Mouse (Mus musculus) kidney, postnatal 0 days (tissue): ENCODE results near the gene Nkx2-9. TPM values are rescaled to one million over a fixed set of nuclear protein-coding genes. Genes with fewer than 3 reads are reported as not detected.

Experiments
- ATAC-seq: fragments of 200-750 bp; cut with Nextera tagmentation; replicated peaks from 2 replicates; pipeline ENCODE4 v1.8.0; 2017; ENCODE audit warnings: low read depth, moderate number of reproducible peaks, moderate TSS enrichment, moderate library complexity; ENCODE audit not compliant: low FRiP score
- DNase-seq: peaks from one replicate; pipeline ENCODE4 v3.0.0-alpha.2; 2016; ENCODE audit warnings: low spot score
- H3K27ac ChIP-seq: fragments of 300-500 bp; sonication (generic); 2 replicates; pipeline ENCODE4 v1.5.1; 2014; ENCODE audit warnings: mild to moderate bottlenecking
- H3K27me3 ChIP-seq: fragments of 300-500 bp; sonication (generic); 2 replicates; pipeline ENCODE4 v1.6.1; 2014; ENCODE audit warnings: low read length, mixed read lengths; ENCODE audit not compliant: insufficient read depth
- H3K36me3 ChIP-seq: fragments of 300-500 bp; sonication (generic); 2 replicates; pipeline ENCODE4 v1.6.1; 2014; ENCODE audit warnings: low read length, mixed read lengths; ENCODE audit not compliant: insufficient read depth
- H3K4me1 ChIP-seq: fragments of 300-500 bp; sonication (generic); replicated peaks from 2 replicates; pipeline ENCODE4 v1.6.1; 2014; ENCODE audit warnings: antibody characterized with exemption, low read length, mixed read lengths; ENCODE audit not compliant: insufficient read depth
- H3K4me2 ChIP-seq: fragments of 300-500 bp; sonication (generic); 2 replicates; pipeline ENCODE4 v1.6.1; 2014; ENCODE audit warnings: mild to moderate bottlenecking, low read length, moderate library complexity, mixed read lengths
- H3K4me3 ChIP-seq: fragments of 300-500 bp; sonication (generic); replicated peaks from 2 replicates; pipeline ENCODE4 v1.5.1; 2014; ENCODE audit warnings: low read depth, low read length
- H3K9ac ChIP-seq: fragments of 300-500 bp; sonication (generic); 2 replicates; pipeline ENCODE4 v1.6.1; 2014; ENCODE audit warnings: low read depth, low read length
- H3K9me3 ChIP-seq: fragments of 300-500 bp; sonication (generic); replicated peaks from 2 replicates; pipeline ENCODE4 v1.6.1; 2016; ENCODE audit warnings: low read length, inconsistent platforms, mixed read lengths
- CTCF ChIP-seq: IDR thresholded peaks from 2 replicates; pipeline ENCODE4 v1.5.1; 2016; ENCODE audit warnings: antibody characterized with exemption, low read depth, mild to moderate bottlenecking, moderate library complexity
- WGBS: fragments of 180-500 bp; shearing (Covaris S2); extraction: QIAGEN DNeasy Blood & Tissue Kit; methylation state at CpG from one replicate; pipeline ENCODE4 v1.1.7; 2014; 5-methylcytosine and 5-hydroxymethylcytosine counted together
- polyA plus RNA-seq: library from polyadenylated mRNA; unstranded; fragments of >200 nt; fragmentation: Nextera tagmentation; extraction: Ambion mirVana; gene quantifications from 2 replicates; pipeline ENCODE4 v1.2.1, GENCODE M21; 2015

The Nkx2-9 gene
- polyA plus RNA-seq, 1 experiment from 2014 or later: not detected

GRCm38 (mm10) chr12:56613916-56614510 lies 929 bp upstream of the Nkx2-9 start:
- peaks cover 80% of the 10 kb centered on the region for H3K27me3 ChIP-seq
- no peak for TF ChIP-seq CTCF
- H3K4me1 ChIP-seq: no peaks in the 10 kb centered on the region
- DNase-seq: no peak
- no peak overlapping the region for H3K27ac ChIP-seq
- H3K9me3 ChIP-seq: no peaks in the 10 kb centered on the region
- no peaks in the 10 kb centered on the region for H3K36me3 ChIP-seq
- no peak overlapping the region for H3K4me3 ChIP-seq
- H3K9ac ChIP-seq: no peak overlapping the region
- ATAC-seq: no peak
- WGBS: 5% methylated on average over 14 of the region's 14 CpGs
- H3K4me2 ChIP-seq: no peak overlapping the region

- 0% methylated on average over 6 of the region's 6 CpGs for WGBS
- H3K4me3 ChIP-seq: peak overlapping the region; percentile 1; the same call in 1 of the 2 replicates
- no peak overlapping the region for H3K9ac ChIP-seq
- TF ChIP-seq CTCF: no peak
- DNase-seq: no peak
- ATAC-seq: no peak
- no peaks in the 10 kb centered on the region for H3K36me3 ChIP-seq
- H3K9me3 ChIP-seq: no peaks in the 10 kb centered on the region
- no peaks in the 10 kb centered on the region for H3K4me1 ChIP-seq
- H3K27ac ChIP-seq: no peak overlapping the region
- peaks cover 75% of the 10 kb centered on the region for H3K27me3 ChIP-seq
- peak overlapping the region; percentile 40 for H3K4me2 ChIP-seq
Measured at GRCm38 (mm10) chr12:56613438-56613830, 350 bp upstream of the Nkx2-9 start.

- Histone ChIP-seq H3K4me2 (peak overlapping the region; percentile 47), H3K9ac (no peak overlapping the region), H3K9me3 (no peaks in the 10 kb centered on the region), H3K36me3 (no peaks in the 10 kb centered on the region), H3K4me3 (peak overlapping the region; percentile 21; the same call in 1 of the 2 replicates), H3K27me3 (peaks cover 67% of the 10 kb centered on the region), H3K4me1 (no peaks in the 10 kb centered on the region), H3K27ac (no peak overlapping the region)
- no peak for TF ChIP-seq CTCF
- DNase-seq (no peak), ATAC-seq (no peak)
- 2% methylated on average over 10 of the region's 10 CpGs for WGBS
Measured at GRCm38 (mm10) chr12:56612349-56612735, 742 bp downstream of the Nkx2-9 start.

- no peaks in the 10 kb centered on the region for H3K36me3 ChIP-seq
- no peak overlapping the region for H3K27ac ChIP-seq
- peak; percentile 3; the same call in 1 of the 2 replicates for TF ChIP-seq CTCF
- ATAC-seq (peak; percentile 43; the same call in 1 of the 2 replicates), DNase-seq (peak; percentile 28)
- no peak overlapping the region for H3K9ac ChIP-seq
- H3K27me3 ChIP-seq: peaks cover 67% of the 10 kb centered on the region
- peak overlapping the region; percentile 21 for H3K4me3 ChIP-seq
- H3K4me1 ChIP-seq: no peaks in the 10 kb centered on the region
- H3K9me3 ChIP-seq: no peaks in the 10 kb centered on the region
- H3K4me2 ChIP-seq: peak overlapping the region; percentile 47
- WGBS: under 1% methylated on average over 54 of the region's 57 CpGs
Measured at GRCm38 (mm10) chr12:56611504-56612348, 1.4 kb downstream of the Nkx2-9 start.

- no peak for TF ChIP-seq CTCF
- Histone ChIP-seq H3K9me3 (no peaks in the 10 kb centered on the region), H3K27ac (no peak overlapping the region), H3K4me2 (no peak overlapping the region), H3K9ac (no peak overlapping the region), H3K4me3 (no peak overlapping the region), H3K4me1 (no peaks in the 10 kb centered on the region), H3K27me3 (peaks cover 64% of the 10 kb centered on the region), H3K36me3 (no peaks in the 10 kb centered on the region)
- no peak for DNase-seq
- 6% methylated on average over 6 of the region's 6 CpGs for WGBS
- no peak for ATAC-seq
Measured at GRCm38 (mm10) chr12:56610851-56611250, 2.2 kb downstream of the Nkx2-9 start.

GRCm38 (mm10) chr12:56591722-56592121 lies 21.4 kb downstream of the Nkx2-9 start:
- WGBS: 7% methylated on average over 4 of the region's 4 CpGs
- Histone ChIP-seq H3K27ac (no peak overlapping the region), H3K4me2 (no peak overlapping the region), H3K9ac (no peak overlapping the region), H3K27me3 (no peaks in the 10 kb centered on the region), H3K9me3 (no peaks in the 10 kb centered on the region), H3K36me3 (no peaks in the 10 kb centered on the region), H3K4me1 (no peaks in the 10 kb centered on the region), H3K4me3 (no peak overlapping the region)
- DNase-seq: peak; percentile 41
- peak; percentile 67 for TF ChIP-seq CTCF
- no peak for ATAC-seq
